Mouse (Mus musculus) embryonic fibroblast, embryonic 13.5 days (primary cell): ENCODE results near the gene Resp18.

ENCODE experiments used
- CTCF ChIP-seq: IDR thresholded peaks from 2 replicates; pipeline ENCODE4 v1.5.1; 2011; ENCODE audit warnings: mild to moderate bottlenecking, control low read depth, low read length, moderate library complexity, borderline replicate concordance; ENCODE audit not compliant: insufficient read depth
- POLR2A ChIP-seq: IDR thresholded peaks from 2 replicates; pipeline ENCODE4 v1.6.1; 2011; ENCODE audit warnings: low read depth, mild to moderate bottlenecking, control low read depth, low read length, moderate library complexity

- TF ChIP-seq CTCF = no peak
- no peak for TF ChIP-seq POLR2A
Observed at GRCm38 (mm10) chr1:75289376-75289775, 11.2 kb upstream of the Resp18 start.
